Mouse (Mus musculus) MEL (cell line): ENCODE results near the gene Myh9. TPM values are rescaled to one million over a fixed set of nuclear protein-coding genes. Genes with fewer than 3 reads are reported as not detected.

Experiments
- DNase-seq: peaks from one replicate; pipeline ENCODE4 v3.0.0; 2011; ENCODE audit warnings: low read depth, low spot score
- H3K27ac ChIP-seq: 2 replicates; pipeline ENCODE4 v1.5.1; 2012; ENCODE audit warnings: low read depth, mild to moderate bottlenecking, control low read depth, low read length, moderate library complexity; ENCODE audit not compliant: control insufficient read depth
- H3K27me3 ChIP-seq, 2 experiments: fragments of 150-350 bp in 1 of 2; sonication (generic) in 1 of 2; 2 replicates each; pipeline ENCODE4 v1.6.1; 2012; ENCODE audit warnings: low read length in 2 of 2, mild to moderate bottlenecking in 2 of 2, improper control_type of control experiment in 1 of 2, moderate library complexity in 1 of 2; ENCODE audit not compliant: insufficient read depth in 2 of 2, control insufficient read depth in 1 of 2
- H3K36me3 ChIP-seq, 2 experiments: 2 replicates each; pipeline ENCODE4 v1.6.1; 2012 to 2014; ENCODE audit warnings: low read length in 2 of 2, improper control_type of control experiment in 1 of 2, inconsistent platforms in 1 of 2, mild to moderate bottlenecking in 1 of 2; ENCODE audit not compliant: insufficient read depth in 2 of 2, control insufficient read depth in 1 of 2
- H3K4me1 ChIP-seq, 2 experiments: fragments of 150-350 bp in 1 of 2; sonication (generic) in 1 of 2; 2 replicates each; pipeline ENCODE4 v1.6.1; 2012; ENCODE audit warnings: low read length in 2 of 2, improper control_type of control experiment in 1 of 2, mild to moderate bottlenecking in 1 of 2; ENCODE audit not compliant: insufficient read depth in 2 of 2, control insufficient read depth in 1 of 2
- H3K4me3 ChIP-seq, 2 experiments: fragments of 150-350 bp in 1 of 2; sonication (generic) in 1 of 2; 2 replicates each; pipeline ENCODE4 v1.5.1; 2012; ENCODE audit warnings: low read depth in 2 of 2, low read length in 2 of 2, mild to moderate bottlenecking in 2 of 2, moderate library complexity in 2 of 2, control low read depth in 1 of 2, improper control_type of control experiment in 1 of 2; ENCODE audit not compliant: control insufficient read depth in 1 of 2, insufficient read depth in 1 of 2
- H3K79me2 ChIP-seq: 2 replicates; pipeline ENCODE4 v1.6.1; 2012; ENCODE audit warnings: mild to moderate bottlenecking, low read length, moderate library complexity; ENCODE audit not compliant: control insufficient read depth, poor library complexity, insufficient read depth
- H3K9ac ChIP-seq: 2 replicates; pipeline ENCODE4 v1.6.1; 2012; ENCODE audit warnings: low read depth, mild to moderate bottlenecking, control low read depth, low read length, moderate library complexity; ENCODE audit not compliant: control insufficient read depth, poor library complexity, severe bottlenecking
- H3K9me3 ChIP-seq: fragments of 150-350 bp; sonication (generic); replicated peaks from 2 replicates; pipeline ENCODE4 v1.6.1; 2012; ENCODE audit warnings: mild to moderate bottlenecking, low read length, improper control_type of control experiment, moderate library complexity; ENCODE audit not compliant: insufficient read depth
- CTCF ChIP-seq, 3 experiments: IDR thresholded peaks in 2 of 3; conservative IDR thresholded peaks in 1 of 3; 2 replicates each; pipeline ENCODE4 v1.5.1; 2011 to 2012; ENCODE audit warnings: low read length in 3 of 3, low read depth in 2 of 3, mild to moderate bottlenecking in 2 of 3, improper control_type of control experiment in 1 of 3, inconsistent platforms in 1 of 3, mixed read lengths in 1 of 3, moderate library complexity in 1 of 3; ENCODE audit not compliant: control insufficient read depth in 1 of 3, insufficient read depth in 1 of 3, poor library complexity in 1 of 3, severe bottlenecking in 1 of 3
- ELF1 ChIP-seq: IDR thresholded peaks from 2 replicates; pipeline ENCODE4 v1.6.1; 2014; ENCODE audit warnings: low read depth, mild to moderate bottlenecking, inconsistent platforms, low read length, improper control_type of control experiment, moderate library complexity
- ETS1 ChIP-seq: IDR thresholded peaks from 2 replicates; pipeline ENCODE4 v1.6.1; 2012; ENCODE audit warnings: low read depth, mild to moderate bottlenecking, inconsistent platforms, low read length, improper control_type of control experiment, moderate library complexity
- HCFC1 ChIP-seq: IDR thresholded peaks from 2 replicates; pipeline ENCODE4 v1.6.1; 2012; ENCODE audit warnings: low read depth, mild to moderate bottlenecking, inconsistent platforms, low read length, improper control_type of control experiment, moderate library complexity
- JUND ChIP-seq: IDR thresholded peaks from 2 replicates; pipeline ENCODE4 v1.6.1; 2011; ENCODE audit warnings: low read depth, mild to moderate bottlenecking, improper control_type of control experiment, low read length
- MAZ ChIP-seq: IDR thresholded peaks from 2 replicates; pipeline ENCODE4 v1.6.1; 2012; ENCODE audit warnings: low read depth, mild to moderate bottlenecking, inconsistent platforms, low read length, improper control_type of control experiment
- MEF2A ChIP-seq: IDR thresholded peaks from 2 replicates; pipeline ENCODE4 v1.6.1; 2014; ENCODE audit warnings: low read depth, mild to moderate bottlenecking, inconsistent platforms, low read length, improper control_type of control experiment; ENCODE audit not compliant: poor library complexity, insufficient replicate concordance, severe bottlenecking; ENCODE audit errors: extremely low read depth
- MXI1 ChIP-seq: IDR thresholded peaks from 2 replicates; pipeline ENCODE4 v1.6.1; 2011; ENCODE audit warnings: mild to moderate bottlenecking, low read depth, low read length, improper control_type of control experiment
- MYC ChIP-seq: IDR thresholded peaks from 2 replicates; pipeline ENCODE4 v1.6.1; 2011; ENCODE audit warnings: low read depth, mild to moderate bottlenecking, low read length, improper control_type of control experiment, moderate library complexity
- NELFE ChIP-seq: IDR thresholded peaks from 2 replicates; pipeline ENCODE4 v1.6.1; 2011; ENCODE audit warnings: low read depth, low read length, improper control_type of control experiment
- NRF1 ChIP-seq: IDR thresholded peaks from 2 replicates; pipeline ENCODE4 v1.6.1; 2014; ENCODE audit warnings: low read depth, mild to moderate bottlenecking, inconsistent platforms, low read length, improper control_type of control experiment, moderate library complexity; ENCODE audit not compliant: poor library complexity, insufficient read depth, severe bottlenecking
- POLR2AphosphoS2 ChIP-seq: IDR thresholded peaks from 2 replicates; pipeline ENCODE4 v1.6.1; 2011; ENCODE audit warnings: low read length, improper control_type of control experiment
- POLR2AphosphoS5 ChIP-seq: IDR thresholded peaks from 2 replicates; pipeline ENCODE4 v1.6.1; 2012; ENCODE audit warnings: low read depth, borderline replicate concordance, mild to moderate bottlenecking, inconsistent platforms, low read length, moderate library complexity, mixed read lengths
- RAD21 ChIP-seq: IDR thresholded peaks from 2 replicates; pipeline ENCODE4 v1.6.1; 2011; ENCODE audit warnings: mild to moderate bottlenecking, low read depth, low read length, improper control_type of control experiment
- RCOR1 ChIP-seq: IDR thresholded peaks from 2 replicates; pipeline ENCODE4 v1.6.1; 2012; ENCODE audit warnings: low read depth, mild to moderate bottlenecking, inconsistent platforms, low read length, improper control_type of control experiment
- SIN3A ChIP-seq: IDR thresholded peaks from 2 replicates; pipeline ENCODE4 v1.6.1; 2012; ENCODE audit warnings: low read length, improper control_type of control experiment, inconsistent platforms
- SMC3 ChIP-seq: IDR thresholded peaks from 2 replicates; pipeline ENCODE4 v1.6.1; 2011; ENCODE audit warnings: low read depth, low read length, improper control_type of control experiment
- TAL1 ChIP-seq: IDR thresholded peaks from 2 replicates; pipeline ENCODE4 v1.6.1; 2012; ENCODE audit warnings: mild to moderate bottlenecking, inconsistent platforms, low read length, moderate library complexity, mixed read lengths
- TBP ChIP-seq: IDR thresholded peaks from 2 replicates; pipeline ENCODE4 v1.8.0; 2011; ENCODE audit warnings: low read depth, low read length, improper control_type of control experiment
- UBTF ChIP-seq: IDR thresholded peaks from 2 replicates; pipeline ENCODE4 v1.6.1; 2012; ENCODE audit warnings: low read depth, mild to moderate bottlenecking, inconsistent platforms, low read length, improper control_type of control experiment, moderate library complexity, borderline replicate concordance; ENCODE audit not compliant: insufficient read depth
- ZC3H11A ChIP-seq: IDR thresholded peaks from 2 replicates; pipeline ENCODE4 v1.6.1; 2012; ENCODE audit warnings: low read depth, mild to moderate bottlenecking, inconsistent platforms, low read length, improper control_type of control experiment
- ZKSCAN1 ChIP-seq: IDR thresholded peaks from 2 replicates; pipeline ENCODE4 v1.6.1; 2012; ENCODE audit warnings: low read depth, mild to moderate bottlenecking, inconsistent platforms, low read length, improper control_type of control experiment, moderate library complexity
- polyA plus RNA-seq, 2 experiments: library from polyadenylated mRNA; stranded (reverse) in 1 of 2; unstranded in 1 of 2; fragments of >175 nt in 1 of 2; fragments of >200 nt in 1 of 2; gene quantifications; 2 replicates each; pipeline versions ENCODE4 v1.2.1 to v1.2.4; 2012; ENCODE audit warnings: low replicate concordance in 2 of 2, low read depth in 1 of 2; ENCODE audit not compliant: insufficient read length in 2 of 2, insufficient read depth in 1 of 2, missing spikeins in 1 of 2
- total RNA-seq: library from RNA; depleted of rRNA; stranded (reverse); fragments of 300-350 nt; gene quantifications from 2 replicates; pipeline ENCODE4 v1.2.3, GENCODE M21; 2012

Gene Myh9
- total and polyA plus RNA-seq, 3 experiments, result 59.3 to 176 (median 158) TPM

- TF ChIP-seq TBP, result no peak
- TF ChIP-seq TAL1, result no peak
- TF ChIP-seq ZKSCAN1, result no peak
- TF ChIP-seq RAD21, result no peak
- no peak for TF ChIP-seq SIN3A
- no peak for TF ChIP-seq NELFE
- no peak for TF ChIP-seq HCFC1
- TF ChIP-seq UBTF, result no peak
- TF ChIP-seq CTCF (IDR thresholded peaks at IDR 0.05 in 2 of 3, conservative IDR thresholded peaks at IDR 0.05 in 1 of 3; ENCODE audit: control insufficient read depth in 1 of 3, insufficient read depth in 1 of 3, low read depth in 2 of 3, low read length in 3 of 3, poor library complexity in 1 of 3, severe bottlenecking in 1 of 3), result no peak
- TF ChIP-seq ETS1, result no peak
- no peak for TF ChIP-seq RCOR1
- no peak for TF ChIP-seq NRF1
- no peak for TF ChIP-seq MXI1
- TF ChIP-seq POLR2AphosphoS2, result no peak
- TF ChIP-seq MYC, result no peak
- TF ChIP-seq POLR2AphosphoS5, result no peak
- TF ChIP-seq MEF2A, result no peak
- no peak overlapping the region for H3K9ac ChIP-seq
- DNase-seq, result no peak
- H3K4me3 ChIP-seq, result no peak overlapping the region
- no peaks in the 10 kb centered on the region for H3K9me3 ChIP-seq
- no peaks in the 10 kb centered on the region for H3K27me3 ChIP-seq
- H3K4me1 ChIP-seq, result no peaks in the 10 kb centered on the region
- peaks cover 0 to 4% of the 10 kb centered on the region in 2 experiments; a peak in 2 of 4 replicates for H3K36me3 ChIP-seq
- no peak overlapping the region for H3K27ac ChIP-seq
- no peaks in the 10 kb centered on the region for H3K79me2 ChIP-seq
These were observed 48.9 kb downstream of the Myh9 start for GRCm38 (mm10) chr15:77793094-77793493.

GRCm38 (mm10) chr15:77792056-77792455 lies 49.9 kb downstream of the Myh9 start:
- no peaks in the 10 kb centered on the region for H3K79me2 ChIP-seq
- DNase-seq, result no peak
- TF ChIP-seq ZC3H11A (no peak), MXI1 (no peak), ELF1 (no peak), MAZ (no peak), RAD21 (no peak), ETS1 (no peak), SMC3 (no peak), ZKSCAN1 (no peak), JUND (no peak)
- H3K36me3 ChIP-seq, result peaks cover 0 to 7% of the 10 kb centered on the region in 2 experiments; a peak in 2 of 4 replicates
- H3K9ac ChIP-seq, result no peak overlapping the region
- H3K9me3 ChIP-seq, result no peaks in the 10 kb centered on the region
- H3K4me1 ChIP-seq, result no peaks in the 10 kb centered on the region
- H3K4me3 ChIP-seq, result no peak overlapping the region
- no peak overlapping the region for H3K27ac ChIP-seq
- H3K27me3 ChIP-seq, result no peaks in the 10 kb centered on the region
